Mouse (Mus musculus) hindbrain, postnatal 0 days (tissue): ENCODE measurements around the gene Mrtfb. TPM values are rescaled to one million over a fixed set of nuclear protein-coding genes. Genes with fewer than 3 reads are reported as not detected.
A peak's percentile ranks its signal among the peaks of the same experiment; 100 is the strongest.

Experiments used
- ATAC-seq: fragments of 200-750 bp; cut with Nextera tagmentation; 2 replicates; pipeline ENCODE4 v1.8.0; 2017; ENCODE audit warnings: mild to moderate bottlenecking, moderate TSS enrichment, moderate library complexity
- DNase-seq: peaks from one replicate; pipeline ENCODE4 v3.0.0-alpha.2; 2015; ENCODE audit warnings: low spot score
- H3K27ac ChIP-seq: fragments of 300-500 bp; sonication (generic); 2 replicates; pipeline ENCODE4 v1.5.1; 2014; ENCODE audit warnings: mild to moderate bottlenecking
- H3K27me3 ChIP-seq: fragments of 300-500 bp; sonication (generic); 2 replicates; pipeline ENCODE4 v1.6.1; 2014; ENCODE audit warnings: low read length, mixed read lengths; ENCODE audit not compliant: insufficient read depth
- H3K36me3 ChIP-seq: fragments of 300-500 bp; sonication (generic); 2 replicates; pipeline ENCODE4 v1.6.1; 2014; ENCODE audit warnings: low read length, mixed read lengths; ENCODE audit not compliant: insufficient read depth
- H3K4me1 ChIP-seq: fragments of 300-500 bp; sonication (generic); 2 replicates; pipeline ENCODE4 v1.6.1; 2014; ENCODE audit warnings: antibody characterized with exemption, low read length, mixed read lengths; ENCODE audit not compliant: insufficient read depth
- H3K4me2 ChIP-seq: fragments of 300-500 bp; sonication (generic); 2 replicates; pipeline ENCODE4 v1.6.1; 2014; ENCODE audit warnings: low read depth, mild to moderate bottlenecking, low read length, moderate library complexity, mixed read lengths
- H3K4me3 ChIP-seq: fragments of 300-500 bp; sonication (generic); 2 replicates; pipeline ENCODE4 v1.5.1; 2014; ENCODE audit warnings: low read length
- H3K9ac ChIP-seq: fragments of 300-500 bp; sonication (generic); replicated peaks from 2 replicates; pipeline ENCODE4 v1.6.1; 2014; ENCODE audit warnings: mild to moderate bottlenecking, low read length, moderate library complexity, mixed read lengths
- H3K9me3 ChIP-seq: fragments of 300-500 bp; sonication (generic); 2 replicates; pipeline ENCODE4 v1.6.1; 2016; ENCODE audit warnings: low read length, mixed read lengths
- CTCF ChIP-seq: IDR thresholded peaks from 2 replicates; pipeline ENCODE4 v1.5.1; 2016; ENCODE audit warnings: antibody characterized with exemption, control low read depth, low read depth
- WGBS: fragments of 180-500 bp; shearing (Covaris S2); extraction: QIAGEN DNeasy Blood & Tissue Kit; methylation state at CpG from one replicate; pipeline ENCODE4 v1.1.7; 2014; 5-methylcytosine and 5-hydroxymethylcytosine counted together
- polyA plus RNA-seq: library from polyadenylated mRNA; unstranded; fragments of >200 nt; fragmentation: Nextera tagmentation; extraction: Ambion mirVana; gene quantifications from 2 replicates; pipeline ENCODE4 v1.2.1, GENCODE M21; 2015
- total RNA-seq: library from RNA; depleted of rRNA; stranded (reverse); fragments of >200 nt; gene quantifications from 2 replicates; pipeline ENCODE4 v1.2.3, GENCODE M21; 2014

Gene Mrtfb
- total and polyA plus RNA-seq, 2 experiments from 2014 or later = 11.5 to 20.0 TPM

DNA sequence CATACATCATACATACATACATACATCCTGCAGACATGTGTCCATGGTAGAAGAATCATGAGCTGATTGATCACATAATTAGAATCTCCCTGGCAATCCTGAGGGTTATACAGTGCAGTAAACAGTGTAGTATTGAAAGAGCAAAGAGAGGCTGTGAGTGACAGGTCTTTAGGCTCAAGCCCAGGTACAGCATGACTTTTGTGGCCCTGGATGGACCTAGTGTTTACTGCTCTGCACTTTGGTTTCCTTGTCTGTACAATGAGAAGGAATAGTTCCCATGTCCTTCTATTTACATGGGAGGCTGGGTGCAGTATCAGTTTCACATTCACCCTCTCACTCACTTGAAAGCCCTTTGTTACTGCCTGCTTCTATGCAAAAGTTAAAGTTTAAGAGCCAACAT lies 103.9 kb downstream of the Mrtfb start:
- TF ChIP-seq CTCF = no peak
- peak overlapping the region; percentile 43; the same call in 1 of the 2 replicates for H3K9ac ChIP-seq
- no peak for DNase-seq

DNA sequence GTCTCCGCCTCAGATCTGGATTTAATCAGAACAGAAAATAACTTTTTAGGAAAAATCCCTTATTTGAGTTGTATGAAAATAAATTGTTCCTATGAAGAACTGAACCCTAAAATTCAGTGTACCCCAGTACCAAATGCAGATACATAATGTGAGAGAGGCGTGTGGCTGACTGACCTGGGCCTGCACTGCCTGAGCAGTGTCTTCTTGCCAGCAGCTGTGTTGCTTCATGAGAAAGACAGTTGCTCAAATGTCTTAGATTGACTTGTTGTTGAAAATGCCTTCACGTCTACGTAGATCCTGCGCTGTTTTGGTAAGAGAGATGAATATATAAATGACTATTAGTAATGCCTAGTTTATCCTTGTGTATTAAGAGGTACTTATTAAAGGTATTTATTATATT lies 104.6 kb downstream of the Mrtfb start:
- H3K27ac ChIP-seq = no peak overlapping the region
- no peak overlapping the region for H3K4me2 ChIP-seq
- TF ChIP-seq CTCF = no peak
- H3K9ac ChIP-seq = no peak overlapping the region
- H3K36me3 ChIP-seq = no peaks in the 10 kb centered on the region
- DNase-seq (no peak), ATAC-seq (no peak)
- H3K27me3 ChIP-seq = no peaks in the 10 kb centered on the region
- peaks cover 5% of the 10 kb centered on the region; the same call in 1 of the 2 replicates for H3K4me1 ChIP-seq
- H3K9me3 ChIP-seq = no peaks in the 10 kb centered on the region
- no peak overlapping the region for H3K4me3 ChIP-seq
- WGBS = 91% methylated on average over 5 of the region's 5 CpGs

More for the DNA sequence above, 103.9 kb downstream of the Mrtfb start:
- Histone ChIP-seq H3K36me3 (no peaks in the 10 kb centered on the region), H3K27me3 (no peaks in the 10 kb centered on the region), H3K4me2 (peak overlapping the region; percentile 61), H3K4me3 (no peak overlapping the region), H3K9me3 (no peaks in the 10 kb centered on the region), H3K4me1 (peaks cover 5% of the 10 kb centered on the region; the same call in 1 of the 2 replicates), H3K27ac (no peak overlapping the region)
- no peak for ATAC-seq

DNA sequence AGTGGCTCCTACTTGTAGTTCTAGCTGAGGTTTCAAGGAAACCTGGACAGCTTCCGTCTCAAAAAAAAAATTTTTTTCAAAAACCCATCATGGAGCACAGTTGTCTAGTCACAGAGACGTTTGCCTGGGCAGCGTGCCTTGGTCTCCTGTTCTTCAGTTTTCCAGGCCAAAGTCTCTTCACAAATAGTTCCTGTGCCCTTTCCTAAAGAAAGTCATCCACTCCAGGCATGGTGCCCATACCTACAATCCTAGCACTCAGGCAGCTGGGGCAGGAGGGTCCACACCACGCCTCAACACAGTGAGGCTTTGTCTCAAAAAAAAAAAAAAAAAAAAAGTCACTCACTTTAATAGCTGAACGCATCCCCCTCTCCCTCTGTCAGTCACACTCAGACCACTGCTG lies 106.9 kb downstream of the Mrtfb start:
- no peak overlapping the region for H3K4me3 ChIP-seq
- 61% methylated on average over 5 of the region's 5 CpGs for WGBS
- no peak overlapping the region for H3K9ac ChIP-seq
- H3K36me3 ChIP-seq = no peaks in the 10 kb centered on the region
- DNase-seq = no peak
- no peaks in the 10 kb centered on the region for H3K9me3 ChIP-seq
- no peak overlapping the region for H3K27ac ChIP-seq
- H3K4me1 ChIP-seq = peaks cover 10% of the 10 kb centered on the region; the same call in 1 of the 2 replicates
- H3K4me2 ChIP-seq = no peak overlapping the region
- H3K27me3 ChIP-seq = no peaks in the 10 kb centered on the region
- no peak for ATAC-seq
- no peak for TF ChIP-seq CTCF

DNA sequence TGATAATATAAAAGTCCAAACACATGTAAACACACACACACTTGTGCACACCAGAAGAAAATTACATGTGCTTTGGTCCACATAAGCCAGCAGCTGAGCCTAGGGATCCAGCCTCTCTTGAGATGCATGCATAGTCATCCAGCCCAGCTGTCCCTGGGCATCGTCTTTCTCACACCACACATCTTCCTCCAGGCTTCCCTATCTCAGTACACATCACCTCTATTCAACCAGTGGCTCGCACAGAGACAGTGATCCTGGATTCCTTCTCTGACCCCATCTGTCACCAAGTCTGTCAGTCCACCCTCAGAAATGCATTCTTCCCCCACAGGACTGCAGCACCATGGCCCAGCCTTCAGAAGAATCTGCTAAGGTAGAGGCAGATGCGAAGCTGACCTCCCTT lies 107.9 kb downstream of the Mrtfb start:
- Histone ChIP-seq H3K9me3 (no peaks in the 10 kb centered on the region), H3K36me3 (no peaks in the 10 kb centered on the region), H3K4me3 (no peak overlapping the region), H3K27ac (no peak overlapping the region), H3K9ac (no peak overlapping the region), H3K4me1 (peaks cover 9% of the 10 kb centered on the region; the same call in 1 of the 2 replicates), H3K4me2 (no peak overlapping the region), H3K27me3 (no peaks in the 10 kb centered on the region)
- 70% methylated on average over 3 of the region's 3 CpGs for WGBS
- TF ChIP-seq CTCF = no peak
- ATAC-seq (no peak), DNase-seq (no peak)

DNA sequence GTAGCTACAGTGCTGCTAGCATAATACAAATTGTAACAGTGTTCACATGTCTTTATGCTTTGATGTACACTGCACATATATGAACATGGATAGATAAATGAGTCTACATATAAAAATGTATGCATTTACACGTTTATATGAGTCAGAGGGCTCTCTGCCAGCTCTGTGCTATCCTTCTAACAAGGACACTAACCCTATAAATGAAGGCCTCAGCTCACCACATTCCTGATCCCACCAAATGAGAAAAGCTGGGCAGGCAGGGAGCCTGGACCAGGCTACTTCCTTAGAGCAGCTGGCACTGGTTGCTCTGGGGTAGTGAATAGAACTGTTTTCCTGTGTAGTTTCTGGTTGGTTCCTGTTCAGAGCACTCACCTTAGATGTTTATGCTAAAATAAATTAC lies 110.0 kb downstream of the Mrtfb start:
- no peak overlapping the region for H3K4me2 ChIP-seq
- no peak for ATAC-seq
- 51% methylated on average over 1 of the region's 1 CpGs for WGBS
- H3K4me3 ChIP-seq = no peak overlapping the region
- no peak for TF ChIP-seq CTCF
- no peak for DNase-seq
- H3K27ac ChIP-seq = peak overlapping the region; percentile 73
- no peaks in the 10 kb centered on the region for H3K36me3 ChIP-seq
- H3K27me3 ChIP-seq = no peaks in the 10 kb centered on the region
- H3K9ac ChIP-seq = no peak overlapping the region
- H3K9me3 ChIP-seq = no peaks in the 10 kb centered on the region
- 0 out of 2 replicates have a peak, but pooled peaks cover 9% of the 10 kb centered on the region for H3K4me1 ChIP-seq

DNA sequence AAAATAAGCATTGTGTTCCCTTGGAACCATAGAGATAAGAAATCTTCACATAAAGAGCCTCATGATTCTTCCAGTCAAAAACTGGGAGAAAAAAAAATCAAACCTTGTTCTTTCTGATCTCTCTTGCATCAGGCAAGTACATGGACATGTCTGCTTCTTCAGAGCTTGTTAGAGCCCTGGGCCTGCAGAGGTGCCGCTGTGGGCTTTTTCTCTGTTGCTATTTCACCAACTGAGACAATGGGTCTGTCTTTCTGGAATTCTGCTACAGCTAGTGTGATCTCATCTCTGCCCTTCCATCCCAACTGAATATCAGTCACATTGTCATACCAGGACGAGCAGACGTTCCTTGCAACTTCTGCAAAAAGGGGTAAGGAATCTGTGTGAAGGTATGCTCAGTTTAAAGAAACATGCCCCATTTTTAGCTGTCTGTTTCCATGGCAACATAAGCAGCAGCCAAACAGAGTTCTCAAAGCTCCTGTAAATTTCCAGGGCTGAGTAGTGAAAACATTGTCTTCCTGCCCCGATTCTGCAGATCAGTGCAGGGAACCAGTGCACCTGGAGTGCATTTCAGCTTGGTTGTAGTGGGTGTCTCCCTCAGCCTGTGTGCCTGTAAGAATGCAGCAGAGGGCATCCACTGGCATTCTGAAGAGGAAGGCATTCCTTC lies 110.7 kb downstream of the Mrtfb start:
- Histone ChIP-seq H3K36me3 (no peaks in the 10 kb centered on the region), H3K4me3 (no peak overlapping the region)
- WGBS = 13% methylated on average over 4 of the region's 4 CpGs

DNA sequence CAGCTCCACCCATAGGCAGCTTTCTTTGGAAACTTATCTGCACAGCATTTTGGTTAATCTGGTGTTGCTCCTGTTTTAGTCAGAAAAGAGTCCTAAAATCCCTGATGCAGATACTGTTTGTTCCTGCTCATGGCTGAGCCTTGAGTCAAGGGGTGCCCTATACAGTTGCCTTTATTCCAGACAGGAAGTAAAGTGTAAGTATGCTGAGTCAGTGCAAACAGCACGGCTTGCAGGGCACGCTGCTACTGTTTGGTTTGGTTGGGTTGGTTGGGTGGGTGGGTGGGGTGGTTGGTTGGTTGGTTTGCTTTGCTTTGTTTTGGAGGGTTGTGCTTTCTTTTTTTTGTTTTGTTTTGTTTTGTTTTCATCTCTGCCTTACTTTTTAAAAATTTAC lies 111.2 kb downstream of the Mrtfb start:
- Histone ChIP-seq H3K4me2 (peak overlapping the region; percentile 8; the same call in 1 of the 2 replicates), H3K9ac (no peak overlapping the region), H3K4me1 (0 out of 2 replicates have a peak, but pooled peaks cover 12% of the 10 kb centered on the region)

More for the DNA sequence above, 110.7 kb downstream of the Mrtfb start:
- TF ChIP-seq CTCF = 0 out of 2 replicates have a peak, but pooled peaks have one; percentile 12
- no peaks in the 10 kb centered on the region for H3K9me3 ChIP-seq
- H3K4me2 ChIP-seq = peak overlapping the region; percentile 8; the same call in 1 of the 2 replicates
- ATAC-seq = peak; percentile 68
- H3K27me3 ChIP-seq = no peaks in the 10 kb centered on the region
- H3K27ac ChIP-seq = peak overlapping the region; percentile 73
- DNase-seq = peak; percentile 64
- no peak overlapping the region for H3K9ac ChIP-seq
- H3K4me1 ChIP-seq = 0 out of 2 replicates have a peak, but pooled peaks cover 12% of the 10 kb centered on the region

More for the DNA sequence above, 111.2 kb downstream of the Mrtfb start:
- Histone ChIP-seq H3K4me3 (no peak overlapping the region), H3K9me3 (no peaks in the 10 kb centered on the region), H3K36me3 (no peaks in the 10 kb centered on the region), H3K27me3 (no peaks in the 10 kb centered on the region), H3K27ac (peak overlapping the region; percentile 7; the same call in 1 of the 2 replicates)
- DNase-seq = no peak
- WGBS = 56% methylated on average over 2 of the region's 2 CpGs
- no peak for TF ChIP-seq CTCF
- ATAC-seq = no peak
